Mouse (Mus musculus) ovary, postnatal 36 days (tissue): Measurements from ENCODE around the gene Leng8.
A peak's percentile ranks its signal among the peaks of the same experiment; 100 is the strongest.

Experiments used
- DNase-seq: peaks from one replicate; pipeline ENCODE4 v3.0.0; 2022; ENCODE audit warnings: low spot score, mixed read lengths

The Leng8 gene

DNA sequence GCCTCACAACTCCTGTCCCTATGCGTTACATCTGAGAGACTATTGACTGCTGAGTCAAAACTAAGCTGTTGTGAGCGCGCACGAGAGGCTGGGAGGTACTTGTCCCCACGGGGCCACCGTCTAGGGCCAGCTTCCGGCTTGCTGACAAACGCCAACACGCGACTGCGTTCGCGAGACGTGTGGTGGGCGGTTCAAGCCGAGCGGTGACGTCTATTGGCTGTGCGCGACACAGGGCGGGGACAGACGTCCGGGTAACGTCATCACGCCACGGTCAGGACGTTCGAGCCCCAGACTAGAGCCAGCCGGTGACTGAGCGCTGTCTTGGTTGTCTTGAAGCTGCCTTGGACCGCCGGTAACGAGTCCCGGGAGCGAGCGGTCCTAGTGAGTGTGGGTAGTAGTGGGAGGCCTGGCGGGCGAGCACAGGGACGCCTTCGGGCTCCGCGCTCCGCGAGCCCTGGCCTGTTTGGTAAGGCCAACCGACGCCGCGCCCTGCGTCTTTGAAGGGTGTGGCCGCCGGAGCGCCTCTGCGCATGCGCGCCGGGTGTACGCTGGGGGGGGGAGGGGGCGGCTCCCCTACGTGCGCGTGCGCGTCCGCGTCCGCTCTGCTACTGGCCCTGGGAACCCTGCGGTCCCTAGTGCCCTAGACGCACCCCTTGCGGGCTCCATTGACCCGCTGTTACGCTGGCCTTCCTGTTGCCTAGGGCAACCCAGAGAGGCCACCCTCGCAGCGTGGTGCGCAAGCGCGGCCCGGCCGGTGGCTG, at the start of gene Leng8:
Gene Leng8 (plus strand): TSS at position 269 of the 761 bp plus-strand sequence.
- DNase-seq: peak; percentile 98

DNA sequence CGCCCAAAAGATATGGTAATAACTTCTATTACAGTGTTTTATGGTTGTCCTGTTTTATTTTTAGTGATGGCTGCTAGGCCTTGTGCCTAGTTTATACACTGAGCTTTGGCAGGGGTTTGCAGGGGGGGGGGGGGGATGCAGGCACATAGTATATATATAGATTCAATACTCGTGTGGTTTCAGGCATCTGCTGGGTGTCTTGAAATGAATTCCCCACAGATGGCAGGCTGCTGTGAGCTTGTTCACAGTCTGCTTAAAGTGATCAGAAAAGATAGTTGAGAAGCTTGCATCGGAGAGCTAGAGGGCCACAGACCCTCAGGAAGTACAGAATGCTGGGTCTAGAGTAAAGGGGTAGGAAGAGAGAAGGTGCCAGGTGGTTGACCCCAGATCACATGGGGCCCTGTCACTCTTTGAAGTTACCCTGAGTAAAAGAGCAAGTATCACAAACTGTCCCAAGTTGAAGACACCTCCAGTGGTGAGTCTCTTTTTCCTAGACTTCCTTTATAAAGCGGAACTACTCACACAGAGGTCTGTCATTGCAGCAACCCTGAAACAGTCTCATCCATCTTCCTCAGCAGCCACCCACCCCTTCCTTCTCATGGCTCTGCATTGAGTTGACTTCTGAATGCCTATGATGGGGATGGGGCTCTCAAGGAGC, 49.5 kb upstream of the Leng8 start:
- DNase-seq: no peak

DNA sequence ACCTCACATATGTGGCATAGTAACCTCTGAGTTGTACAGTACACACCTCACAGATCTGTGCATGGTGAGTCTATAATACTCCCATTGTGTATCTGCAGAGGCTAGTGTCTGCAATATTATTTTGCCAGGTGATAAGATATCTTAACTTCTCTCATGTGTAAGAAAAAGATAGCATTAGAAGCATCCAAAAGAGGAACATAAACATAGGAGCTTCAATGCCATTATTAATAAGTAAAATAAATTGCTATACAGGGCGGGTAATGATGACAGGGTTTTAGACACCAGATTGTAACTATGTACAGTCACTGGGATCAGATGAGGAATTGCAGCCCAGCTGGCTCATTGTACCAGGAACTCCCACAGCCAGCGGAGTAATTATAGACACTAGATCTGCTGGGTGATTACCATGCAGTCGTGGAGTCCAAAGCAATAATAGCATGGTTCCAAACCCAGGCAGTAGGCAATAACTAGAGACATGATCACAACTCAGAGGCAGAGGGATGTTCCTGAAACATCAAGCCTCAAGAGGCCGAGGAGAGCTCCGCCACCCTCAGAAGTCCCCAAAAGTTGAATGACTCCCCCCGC, 48.9 kb upstream of the Leng8 start:
- no peak for DNase-seq

DNA sequence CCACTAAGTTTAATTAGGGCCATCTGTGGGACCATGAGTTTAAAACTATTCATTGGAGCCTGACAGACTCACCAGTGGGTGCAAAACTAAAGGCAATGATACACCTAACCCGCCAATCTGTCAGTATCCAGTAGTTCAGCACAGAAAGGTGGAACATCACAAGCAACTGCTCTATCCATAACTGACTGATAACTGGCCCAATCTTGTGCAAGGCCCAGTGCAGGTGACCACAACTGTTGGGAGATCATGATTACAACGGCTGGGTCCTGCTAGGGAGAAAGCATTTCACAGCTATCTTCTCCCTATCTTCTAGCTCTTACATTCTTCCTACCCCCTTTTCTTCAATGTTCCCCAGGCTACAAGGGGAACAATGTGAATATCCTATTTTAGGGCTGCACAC, 48.2 kb upstream of the Leng8 start:
- DNase-seq: no peak

DNA sequence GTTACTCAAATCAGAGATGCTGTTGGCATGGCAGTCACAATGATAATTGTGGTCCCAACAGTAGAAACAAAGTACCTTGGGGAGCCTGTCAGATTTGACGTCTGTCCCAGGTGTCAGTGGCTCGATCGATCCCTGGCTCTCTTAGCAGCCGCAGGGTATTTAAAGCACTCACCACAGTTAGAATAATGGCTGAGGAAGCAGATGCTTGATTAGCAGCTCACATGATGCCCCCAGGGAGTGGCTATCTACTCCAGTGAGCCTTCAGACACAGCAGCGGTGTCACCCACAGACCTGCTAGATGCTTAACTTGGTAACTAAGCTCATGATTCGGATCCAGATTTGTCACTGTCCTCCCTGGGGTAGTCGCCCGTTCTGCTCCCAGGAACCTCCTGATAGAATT, 45.7 kb upstream of the Leng8 start:
- DNase-seq: no peak

DNA sequence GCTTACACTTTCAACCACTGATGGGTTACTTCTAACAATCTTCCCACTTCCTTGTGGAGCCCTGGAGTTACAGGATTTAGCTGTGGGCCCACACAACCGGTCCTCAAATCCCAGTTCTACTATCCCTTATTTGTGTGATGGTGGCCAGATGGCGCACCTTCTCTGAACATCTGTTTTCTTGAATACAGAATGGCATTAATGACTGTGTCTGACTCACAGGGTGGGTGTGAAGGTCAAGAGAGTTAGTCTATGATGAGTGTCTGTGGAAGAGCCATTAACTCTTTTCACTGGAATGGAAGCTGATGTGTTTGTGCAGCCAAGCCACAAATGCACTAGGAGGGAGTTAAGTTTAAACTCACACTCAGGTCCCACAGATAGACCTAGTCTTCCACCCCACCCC, 38.5 kb upstream of the Leng8 start:
- no peak for DNase-seq

DNA sequence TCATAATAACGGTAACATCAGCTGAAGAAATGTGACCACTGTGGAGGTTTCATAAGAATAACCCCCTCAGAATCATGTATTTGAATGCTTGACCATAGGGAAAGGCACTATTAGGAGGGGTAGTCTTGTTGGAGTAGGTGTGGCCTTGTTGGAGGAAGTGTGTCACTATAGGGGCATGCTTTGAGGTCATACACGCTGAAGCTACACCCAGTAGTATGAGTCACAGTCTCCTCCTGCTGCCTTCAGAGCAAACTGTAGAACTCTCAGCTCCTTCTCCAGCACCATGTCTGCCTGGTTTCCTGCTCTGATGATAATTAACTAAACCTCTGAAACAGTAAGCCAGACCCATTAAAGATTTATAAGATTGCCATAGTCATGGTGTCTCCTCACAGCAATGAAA, 38.0 kb upstream of the Leng8 start:
- no peak for DNase-seq

DNA sequence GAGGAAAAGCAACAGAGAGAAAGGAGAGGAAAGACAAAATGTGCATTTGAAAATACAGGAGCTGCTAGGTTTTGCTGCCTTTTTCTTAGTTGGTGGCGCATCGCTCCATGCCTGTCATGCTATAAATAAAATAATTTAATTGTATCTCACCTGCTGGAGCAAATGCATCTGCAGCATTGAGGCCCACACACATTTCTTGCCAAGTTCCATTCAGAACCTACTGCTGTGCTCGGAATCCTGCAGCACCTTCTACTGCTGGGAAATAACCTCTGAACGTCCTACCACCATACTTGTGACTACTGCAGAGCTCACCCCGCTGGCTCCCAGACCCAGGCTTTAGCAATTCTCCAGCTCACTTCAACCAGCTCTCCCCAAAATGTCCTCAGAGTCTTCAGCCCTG, 35.7 kb upstream of the Leng8 start:
- no peak for DNase-seq

DNA sequence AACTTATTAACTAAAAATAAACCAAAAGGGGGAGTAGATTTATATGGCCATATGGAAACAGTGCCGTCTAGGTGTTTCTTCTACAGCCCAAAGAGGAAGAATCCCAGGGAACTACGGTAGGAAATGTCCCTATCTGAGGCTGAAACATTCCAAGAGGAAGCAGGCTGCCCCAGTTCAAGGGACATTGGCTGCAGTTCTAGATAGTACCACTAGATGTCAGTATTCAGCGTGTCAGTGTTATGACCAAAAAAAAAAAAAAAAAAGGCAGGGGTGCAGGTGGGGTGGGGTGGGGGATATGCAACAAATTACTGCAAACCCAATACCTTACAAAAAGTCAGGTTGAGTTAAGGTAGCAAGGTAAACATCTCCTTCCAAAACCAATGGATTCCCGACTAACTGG, 33.4 kb upstream of the Leng8 start:
- DNase-seq: no peak

DNA sequence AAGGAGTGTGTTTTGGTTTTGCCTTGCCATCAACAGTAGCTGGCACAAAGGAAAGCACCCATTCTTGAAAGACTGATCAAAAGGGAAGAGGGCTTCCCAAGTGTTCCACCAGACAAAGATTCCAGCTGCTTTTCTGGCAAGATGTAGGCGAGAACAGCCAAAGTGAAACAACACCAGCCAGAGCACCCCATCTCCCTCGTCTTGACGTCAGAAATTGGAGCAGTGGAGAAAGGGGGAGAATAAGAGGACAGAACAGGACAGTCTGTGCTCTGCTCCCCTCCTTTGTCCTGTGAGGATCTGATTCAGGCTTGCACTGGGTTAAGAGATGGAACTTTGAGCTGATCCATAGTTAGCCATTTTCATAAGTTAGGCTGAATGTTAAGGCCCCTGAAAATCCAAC, 25.1 kb upstream of the Leng8 start:
- DNase-seq: no peak

DNA sequence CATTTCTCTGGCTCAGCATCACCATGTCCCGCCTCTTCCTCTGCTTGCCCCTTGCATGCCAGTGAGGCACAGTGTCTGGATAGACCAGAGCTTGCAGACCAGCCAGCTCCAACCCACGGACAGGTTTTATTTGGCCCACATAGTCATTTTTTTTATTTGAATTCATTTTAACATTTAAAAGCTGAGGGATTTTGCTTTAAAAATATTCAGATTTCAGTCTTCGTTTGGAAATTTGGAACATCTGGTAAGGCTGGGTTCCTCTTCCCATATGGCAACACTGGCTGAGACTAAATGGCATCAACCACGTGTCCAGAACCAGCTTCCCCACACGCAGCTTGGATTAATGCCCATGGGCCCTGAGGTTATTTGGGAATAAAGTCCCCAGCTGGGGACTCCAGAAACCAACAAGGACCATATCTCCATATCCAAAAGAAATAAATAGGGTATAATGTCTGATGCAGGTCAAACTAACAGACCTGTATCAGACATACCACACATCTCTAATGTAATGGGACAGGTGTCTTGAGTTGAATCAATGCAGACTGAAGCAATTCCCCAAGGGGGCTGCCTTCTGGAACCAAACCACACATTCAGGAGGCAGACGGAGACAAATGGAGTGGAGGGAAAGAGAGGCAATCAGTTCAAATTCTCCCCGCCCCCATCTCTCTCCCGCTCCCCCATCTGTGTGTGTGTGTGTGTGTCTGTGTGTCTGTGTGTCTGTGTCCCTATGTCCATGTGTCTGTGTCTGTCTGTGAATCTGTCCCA, 19.6 kb upstream of the Leng8 start:
- DNase-seq: no peak

DNA sequence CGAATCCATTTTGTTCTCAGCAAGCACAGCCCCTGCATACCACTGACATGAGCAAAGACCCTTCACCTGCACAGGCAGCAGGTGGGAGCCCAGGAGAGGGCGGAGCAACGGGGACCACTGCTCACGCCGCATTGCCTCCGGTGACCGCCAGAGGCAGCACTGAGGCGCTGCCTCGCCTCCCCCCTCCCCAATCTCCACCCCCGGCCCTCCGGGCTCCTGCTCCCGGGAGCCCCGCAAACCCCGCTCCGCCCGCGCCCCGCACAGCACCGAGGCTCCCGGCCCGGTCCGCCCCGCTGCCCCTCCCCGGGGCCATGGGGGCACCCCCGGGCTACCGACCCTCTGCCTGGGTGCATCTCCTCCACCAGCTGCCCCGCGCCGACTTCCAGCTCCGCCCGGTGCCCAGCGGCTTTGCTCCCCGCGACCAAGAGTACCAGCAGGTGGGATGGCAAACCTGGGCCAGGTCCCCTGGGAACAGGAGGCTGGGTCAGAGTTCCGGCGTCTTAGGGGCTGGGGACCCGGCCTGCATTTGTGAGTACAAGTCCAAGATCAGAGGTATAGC, 17.4 kb upstream of the Leng8 start, which contains the start of gene Ttyh1:
Gene Ttyh1 (plus strand): TSS at position 65 of the 559 bp plus-strand sequence.
- no peak for DNase-seq

DNA sequence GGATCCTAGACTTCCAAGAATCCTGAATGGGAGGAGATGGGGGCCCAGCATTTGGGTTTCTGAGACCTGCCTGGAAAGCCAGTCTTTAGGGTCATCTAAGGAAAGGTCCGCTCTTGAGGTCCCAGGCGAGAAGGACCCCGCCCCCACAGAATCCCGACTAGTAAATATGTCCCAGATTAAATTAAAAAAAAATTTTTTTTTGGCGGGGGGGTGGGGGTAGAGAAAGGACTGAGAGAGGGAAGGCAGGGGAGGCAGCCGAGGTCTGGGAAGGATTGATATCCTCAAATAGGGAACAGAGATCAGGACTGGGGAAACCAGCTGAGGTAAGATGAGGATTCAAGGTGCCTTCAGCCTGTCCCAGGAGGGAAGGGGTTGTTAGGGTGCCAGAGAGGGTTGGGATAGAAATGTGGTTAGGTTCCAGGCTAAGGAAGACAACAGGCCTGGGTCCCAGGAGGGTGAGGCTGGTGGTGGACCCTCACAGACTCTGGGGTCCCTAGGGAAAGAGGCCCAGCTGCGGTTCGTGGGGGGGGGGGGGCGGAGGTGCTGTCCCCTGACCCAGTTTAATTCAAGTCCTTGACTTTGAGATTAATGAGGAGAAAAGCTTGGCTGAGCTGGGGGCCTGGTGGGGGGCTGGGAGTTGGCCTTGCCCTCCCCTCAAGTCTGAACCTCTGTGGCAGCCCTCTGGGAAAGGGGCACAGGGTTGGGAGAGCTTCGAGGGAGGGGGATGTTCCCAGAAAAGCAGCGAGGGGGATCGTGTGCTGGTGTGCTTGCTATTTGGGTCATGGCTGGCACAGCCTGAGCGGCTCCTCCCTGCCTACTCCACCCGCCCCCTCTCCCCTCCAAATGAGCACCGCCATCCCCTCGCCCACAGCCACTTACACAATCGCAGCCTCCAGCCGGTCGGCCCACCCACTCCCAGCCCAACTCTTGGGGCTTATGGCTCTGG, 16.6 kb upstream of the Leng8 start:
- DNase-seq: no peak

DNA sequence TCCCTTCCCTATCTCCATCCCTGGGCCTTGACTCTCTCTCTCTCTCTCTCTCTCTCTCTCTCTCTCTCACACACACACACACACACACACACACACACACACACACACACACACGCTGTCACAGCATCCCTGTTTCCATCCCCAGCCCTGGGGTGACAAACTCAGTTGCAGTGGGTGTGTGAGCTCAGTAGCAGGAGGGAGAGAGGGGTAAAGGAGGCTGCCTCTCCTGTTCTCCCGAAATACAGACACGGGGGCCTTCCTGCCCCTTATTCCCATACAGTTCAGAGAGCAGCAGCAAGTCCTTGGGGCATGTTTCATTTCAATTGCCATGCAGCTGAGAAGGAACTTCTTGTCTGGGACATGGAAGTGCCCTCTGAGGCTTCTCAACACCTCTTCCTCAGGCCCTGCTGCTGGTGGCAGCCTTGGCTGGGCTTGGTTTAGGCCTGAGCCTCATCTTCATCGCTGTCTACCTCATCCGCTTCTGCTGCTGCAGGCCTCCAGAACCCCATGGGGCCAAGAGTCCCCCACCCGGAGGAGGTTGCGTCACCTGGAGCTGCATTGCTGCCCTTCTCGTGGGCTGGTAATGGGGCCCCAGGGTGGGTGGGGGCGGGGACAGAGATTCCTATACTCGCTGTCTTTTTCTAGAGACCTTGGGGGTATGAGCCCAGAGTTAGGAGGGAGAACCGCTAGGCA, 14.6 kb upstream of the Leng8 start:
- DNase-seq: no peak

DNA sequence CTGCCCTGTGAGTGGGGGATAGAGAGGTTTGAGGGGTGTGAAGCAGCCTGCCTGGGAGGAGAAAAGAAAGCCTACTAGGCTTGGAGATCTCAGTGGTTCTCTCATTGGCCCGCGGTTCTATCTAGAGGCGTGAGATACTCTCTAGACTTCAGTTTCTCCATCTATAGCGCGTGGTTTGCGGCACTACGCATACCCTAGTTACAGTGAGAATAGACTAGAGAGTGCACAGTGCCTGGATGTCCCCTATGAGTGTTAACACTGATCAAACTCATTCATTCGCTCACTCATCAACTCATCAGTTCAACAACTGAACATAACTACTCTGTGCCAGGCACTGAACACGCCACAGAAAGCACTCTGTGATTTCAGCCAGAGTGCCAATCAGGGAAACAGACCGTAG, 14.1 kb upstream of the Leng8 start:
- no peak for DNase-seq

DNA sequence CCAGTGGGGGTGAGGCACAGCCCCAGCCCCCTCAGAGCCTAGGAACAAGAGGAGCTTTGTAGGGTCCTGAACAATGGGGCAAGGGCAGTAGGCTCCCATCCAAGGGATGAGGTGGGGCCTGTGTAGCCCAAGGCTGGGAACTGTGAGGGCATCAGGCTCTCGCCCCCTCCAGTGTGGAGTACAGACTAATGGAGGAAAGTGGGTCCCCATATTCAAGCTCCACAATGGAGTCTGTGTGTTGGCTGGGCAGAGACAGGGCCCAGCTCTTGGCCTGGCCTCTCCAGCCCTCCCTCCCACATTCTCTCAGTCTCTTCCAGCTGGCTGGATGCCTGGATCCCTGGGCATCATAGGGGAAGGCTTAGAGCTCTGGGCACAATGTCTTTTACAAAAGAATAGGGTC, 13.1 kb upstream of the Leng8 start:
- peak; percentile 53 for DNase-seq

DNA sequence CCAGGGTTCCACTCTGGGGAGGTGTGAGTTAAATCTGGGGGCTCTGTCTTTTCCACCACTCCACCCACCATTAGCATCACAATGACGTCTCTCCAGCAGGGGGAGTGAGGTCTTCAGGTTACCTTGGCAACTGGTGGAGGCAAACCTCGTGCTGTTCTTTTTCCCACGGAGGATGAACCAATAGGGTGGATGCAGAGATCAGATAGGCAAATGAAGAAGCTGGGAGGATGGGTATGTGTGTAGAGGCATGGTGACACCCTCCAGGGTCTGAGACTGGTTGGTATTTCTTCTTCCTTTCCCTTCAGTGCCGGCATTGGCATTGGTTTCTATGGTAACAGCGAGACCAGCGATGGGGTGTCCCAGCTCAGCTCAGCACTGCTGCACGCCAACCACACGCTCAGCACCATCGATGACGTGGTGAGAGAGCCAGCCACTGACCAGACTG, 12.5 kb upstream of the Leng8 start:
- DNase-seq: no peak

DNA sequence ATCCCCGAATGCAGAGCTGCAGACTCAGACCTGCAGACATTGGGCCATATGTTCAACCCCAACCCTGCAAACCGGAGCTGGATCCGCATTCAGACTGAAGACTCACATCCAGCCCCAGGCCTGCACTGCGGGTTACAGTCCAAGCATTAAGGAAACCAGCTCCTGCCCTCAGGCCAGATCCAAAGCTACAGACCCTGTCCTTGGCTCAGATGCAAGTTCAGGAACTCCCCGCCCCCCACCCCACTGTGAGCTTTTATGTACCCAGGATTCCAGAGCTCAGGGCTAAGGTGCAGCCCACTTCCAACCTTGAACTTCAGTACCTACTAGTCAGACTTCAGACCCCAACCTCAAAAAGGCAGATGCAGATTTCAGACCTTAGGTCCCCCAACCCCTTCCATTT, 12.0 kb upstream of the Leng8 start:
- DNase-seq: no peak

DNA sequence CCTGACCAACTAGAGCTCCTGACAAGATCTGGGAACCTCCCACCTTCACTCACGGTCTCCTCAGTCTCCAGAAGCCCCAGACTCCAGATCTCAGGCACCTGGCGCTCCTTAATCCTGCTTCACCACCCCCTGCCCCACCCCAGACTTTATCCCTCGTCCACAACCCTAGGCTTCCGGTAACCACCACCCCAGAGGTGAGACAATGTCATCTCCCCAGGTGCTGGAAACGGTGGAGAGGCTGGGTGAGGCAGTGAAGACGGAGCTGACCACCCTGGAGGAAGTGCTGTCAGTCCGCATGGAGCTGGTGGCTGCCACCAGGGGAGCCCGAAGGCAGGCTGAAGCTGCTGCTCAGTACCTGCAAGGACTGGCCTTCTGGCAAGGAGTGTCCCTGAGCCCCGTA, 11.5 kb upstream of the Leng8 start:
- DNase-seq: no peak

DNA sequence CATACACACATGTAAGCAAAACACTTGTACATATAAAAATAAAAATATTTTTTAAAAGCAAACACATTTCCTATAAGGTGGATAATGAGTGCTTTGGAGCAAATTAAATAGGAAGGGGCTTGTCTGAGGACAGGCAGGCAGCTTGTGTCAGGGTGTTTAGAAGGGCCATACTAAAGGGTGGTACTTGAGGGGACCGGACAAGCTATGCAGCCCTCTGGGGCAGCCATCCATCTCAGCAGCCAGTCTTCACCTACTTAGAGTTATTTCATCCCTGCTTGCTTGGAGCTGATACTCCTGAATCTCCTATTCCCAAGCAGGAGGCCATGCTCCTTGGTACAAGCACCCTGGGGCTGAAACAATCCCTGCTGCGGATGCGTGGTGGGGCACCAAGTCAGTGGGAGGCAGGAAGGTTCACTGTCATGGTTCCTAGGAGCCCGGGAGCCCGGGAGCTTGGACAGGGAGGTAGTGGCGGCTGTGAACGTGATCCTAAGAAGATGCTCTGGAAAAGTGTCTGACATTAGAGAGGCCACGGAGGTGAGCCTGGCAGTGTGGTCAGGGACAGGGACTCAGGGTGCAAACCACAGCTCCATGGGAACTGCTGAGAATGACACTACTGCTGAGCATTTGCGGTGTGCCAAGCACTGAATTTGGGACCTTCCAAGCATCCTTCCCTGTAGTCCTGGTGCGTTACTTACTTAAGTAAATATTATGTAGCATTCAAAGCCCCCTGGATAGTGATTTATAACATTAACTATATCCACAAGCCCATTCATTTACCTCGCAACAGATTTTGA, 9.7 kb upstream of the Leng8 start:
- no peak for DNase-seq
